Mouse (Mus musculus): ENCODE data around the gene Sycn. TPM values are rescaled to one million over a fixed set of nuclear protein-coding genes. Genes with fewer than 3 reads are reported as not detected.

Gene Sycn
- not detected for total RNA-seq (2023)

DNA sequence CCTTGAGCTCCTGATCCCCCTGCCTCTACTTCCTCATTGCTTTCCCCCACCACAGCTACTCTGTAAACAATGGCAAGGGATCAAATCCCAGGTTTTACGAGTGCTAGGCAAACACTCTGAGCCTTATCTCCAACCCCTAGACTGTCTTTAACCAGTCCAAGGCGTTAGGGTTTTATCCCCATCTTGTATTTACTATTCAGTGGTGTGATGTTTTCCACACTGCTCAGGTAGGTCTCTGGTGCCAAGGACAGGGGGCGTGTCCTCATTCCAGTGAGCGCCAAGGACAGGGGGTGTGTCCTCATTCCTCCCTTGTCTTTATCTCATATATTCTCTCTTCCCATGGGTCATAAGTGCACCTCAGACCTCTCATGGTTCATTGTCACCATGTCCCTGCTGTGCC, at the start of gene Sycn:
Gene Sycn, plus strand, starts transcription at position 360 of the 400 bp plus-strand sequence.

GRCm38 (mm10) chr7:28510405-28510974, 30.2 kb upstream of the Sycn start, which contains the start of gene Ifnl2:
TSS of gene Ifnl2 (minus strand) at chr7:28510455.

GRCm38 (mm10) chr7:28522536-28522935, 18.1 kb upstream of the Sycn start, which contains the start of gene Ifnl3:
TSS of gene Ifnl3 (plus strand) at chr7:28522836.

DNA sequence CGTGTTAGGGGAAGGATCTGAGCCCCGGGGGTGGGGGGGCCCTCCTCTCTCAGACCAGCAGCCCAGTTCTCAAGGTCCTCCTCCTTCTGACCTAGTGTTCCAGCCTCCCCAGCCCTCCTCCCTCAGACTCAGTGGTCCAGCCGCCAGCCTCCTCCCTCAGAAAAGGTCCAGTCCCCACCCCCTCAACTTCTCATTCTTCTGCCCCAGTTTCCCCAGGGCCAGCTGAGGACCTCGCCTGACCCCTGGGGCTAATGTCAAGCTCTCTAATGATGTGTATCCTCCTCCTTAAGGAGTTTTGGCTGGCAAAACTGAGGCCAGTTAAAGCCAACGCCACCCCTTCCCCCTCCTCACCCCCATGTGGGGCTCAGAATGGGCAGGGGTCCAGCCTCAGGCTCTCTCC, 6.5 kb downstream of the Sycn start, which contains the start of gene Nccrp1:
Gene Nccrp1, minus strand, starts transcription at position 101 of the 400 bp plus-strand sequence.

Other genes starting within 250 kb of the Sycn start
- gene Selenov, start 249.7 kb upstream of the Sycn start, total RNA-seq (2023) = not detected
- not detected for gene Dll3, start 238.6 kb upstream of the Sycn start, total RNA-seq (2023)
- gene Timm50, start 228.8 kb upstream of the Sycn start, total RNA-seq (2023) = 10 to 100 TPM; 28.9 to 29.0 TPM
- 100 to 1,000 TPM; 118 to 123 TPM for gene Supt5, start 202.1 kb upstream of the Sycn start, total RNA-seq (2023)
- gene Rps16, start 190.2 kb upstream of the Sycn start, total RNA-seq (2023) = 1,000 to 10,000 TPM; 1,784 to 1,904 TPM
- gene Plekhg2, start 168.3 kb upstream of the Sycn start, total RNA-seq (2023) = 10 to 100 TPM; 38.7 to 42.8 TPM
- 1,000 to 10,000 TPM; 3,101 to 3,326 TPM for gene Zfp36, start 160.6 kb upstream of the Sycn start, total RNA-seq (2023)
- 10 to 100 TPM; 15.0 to 18.4 TPM for gene Med29, start 148.2 kb upstream of the Sycn start, total RNA-seq (2023)
- gene Paf1, start 147.9 kb upstream of the Sycn start, total RNA-seq (2023) = 100 to 1,000 TPM; 153 to 188 TPM
- gene Gmfg, start 103.4 kb upstream of the Sycn start, total RNA-seq (2023) = 100 to 1,000 TPM; 265 to 280 TPM
- 10 to 100 TPM; 10.6 to 17.6 TPM for gene Lrfn1, start 88.9 kb upstream of the Sycn start, total RNA-seq (2023)
- not detected for gene Ifnl2, start 30.4 kb upstream of the Sycn start, total RNA-seq (2023)
- gene Ifnl3, start 18.0 kb upstream of the Sycn start, total RNA-seq (2023) = not detected
- gene Nccrp1, start 6.4 kb downstream of the Sycn start, total RNA-seq (2023) = 1 to 10 TPM; 1.5 to 2.3 TPM
- 10 to 100 TPM; 59.5 to 62.7 TPM for gene Samd4b, start 57.3 kb downstream of the Sycn start, total RNA-seq (2023)
- 10 to 100 TPM; 30.1 to 35.2 TPM for gene Pak4, start 57.3 kb downstream of the Sycn start, total RNA-seq (2023)
- gene Acp7, start 90.4 kb downstream of the Sycn start, total RNA-seq (2023) = not detected
- not detected for gene Fbxo27, start 152.0 kb downstream of the Sycn start, total RNA-seq (2023)
- under 1 TPM; 0.94 to 1.00 TPM for gene Fbxo17, start 175.9 kb downstream of the Sycn start, total RNA-seq (2023)
- 10 to 100 TPM; 19.5 to 25.1 TPM for gene Mrps12, start 200.9 kb downstream of the Sycn start, total RNA-seq (2023)
- gene Sars2, start 201.1 kb downstream of the Sycn start, total RNA-seq (2023) = 10 to 100 TPM in 1 of 2 experiments, 1 to 10 TPM in 1; 8.9 to 12.5 TPM
- gene Ccer2, start 215.3 kb downstream of the Sycn start, total RNA-seq (2023) = not detected
- 100 to 1,000 TPM in 1 of 2 experiments, 10 to 100 TPM in 1; 95.2 to 113 TPM for gene Sirt2, start 225.8 kb downstream of the Sycn start, total RNA-seq (2023)
- gene Nfkbib, start 226.6 kb downstream of the Sycn start, total RNA-seq (2023) = 100 to 1,000 TPM; 127 to 137 TPM
- gene Rinl, start 248.1 kb downstream of the Sycn start, total RNA-seq (2023) = 10 to 100 TPM; 16.0 to 20.8 TPM

Data from monocyte, adult 59 days (primary cell).